Comparison of ENCODE assay signal across 8 mouse cellular contexts in the genomic region with DNA sequence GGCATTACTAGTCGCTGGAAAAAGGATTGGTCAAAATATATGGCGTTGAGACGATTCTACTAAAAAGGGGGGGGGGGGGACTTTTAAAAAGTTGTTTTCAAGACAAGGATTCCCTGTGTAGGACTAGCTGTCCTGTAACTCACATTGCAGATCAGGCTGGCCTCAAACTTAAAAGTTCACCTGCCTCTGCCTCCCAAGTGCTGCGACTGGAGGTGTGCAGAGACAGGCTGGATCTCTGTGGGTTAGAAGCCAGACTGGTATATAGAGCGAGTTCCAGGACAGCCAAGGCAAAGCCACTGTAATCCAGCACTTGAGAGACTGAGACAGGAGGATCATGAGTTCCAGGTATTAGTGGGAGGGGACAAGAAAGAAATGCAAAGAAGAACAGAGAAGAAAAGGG. TPM values are rescaled to one million over a fixed set of nuclear protein-coding genes. Genes with fewer than 3 reads are reported as not detected.
DNase-seq lines count a peak whose midpoint lies in the region; ATAC-seq lines count a peak whose summit lies in the region.

No protein-coding gene starts in this region.

- peak overlapping the region; percentile 96 for H3K9ac ChIP-seq in lung, embryonic 15.5 days
- peak overlapping the region; percentile 92 for H3K9ac ChIP-seq in embryonic facial prominence, embryonic 15.5 days
- H3K9ac ChIP-seq in limb, embryonic 13.5 days, result peak overlapping the region; percentile 68
- no peak overlapping the region for H3K9ac ChIP-seq in stomach, embryonic 15.5 days

- H3K27me3 ChIP-seq in lung, embryonic 15.5 days, result peaks cover 3% of the 10 kb centered on the region; the same call in 1 of the 2 replicates
- H3K27me3 ChIP-seq in embryonic facial prominence, embryonic 15.5 days, result no peaks in the 10 kb centered on the region; the same call in 1 of the 2 replicates
- no peaks in the 10 kb centered on the region; the same call in 1 of the 2 replicates for H3K27me3 ChIP-seq in limb, embryonic 13.5 days
- H3K27me3 ChIP-seq in stomach, embryonic 15.5 days (replicated peaks), result no peaks in the 10 kb centered on the region

- no peaks in the 10 kb centered on the region for H3K36me3 ChIP-seq in lung, embryonic 15.5 days
- no peaks in the 10 kb centered on the region for H3K36me3 ChIP-seq in embryonic facial prominence, embryonic 15.5 days
- no peaks in the 10 kb centered on the region for H3K36me3 ChIP-seq in limb, embryonic 13.5 days
- no peaks in the 10 kb centered on the region for H3K36me3 ChIP-seq in stomach, embryonic 15.5 days

- DNase-seq in lung, postnatal 14 days, result no peak
- no peak for DNase-seq in spleen, adult 18-20 months
- no peak for DNase-seq in adrenal gland, postnatal 14 days
- DNase-seq in retina, embryonic 14.5 days (ENCODE audit: low spot score), result no peak

- no peak overlapping the region for H3K27ac ChIP-seq in lung, embryonic 15.5 days
- no peak overlapping the region for H3K27ac ChIP-seq in embryonic facial prominence, embryonic 15.5 days (replicated peaks)
- H3K27ac ChIP-seq in limb, embryonic 13.5 days, result no peak overlapping the region
- no peak overlapping the region for H3K27ac ChIP-seq in stomach, embryonic 15.5 days

- ATAC-seq in lung, embryonic 15.5 days (ENCODE audit: borderline replicate concordance, extremely low read depth, low FRiP score, low TSS enrichment), result no peak
- no peak for ATAC-seq in embryonic facial prominence, embryonic 15.5 days (ENCODE audit: insufficient number of reproducible peaks, low FRiP score, low TSS enrichment, low read depth)
- peak; percentile 13; the same call in 1 of the 2 replicates for ATAC-seq in limb, embryonic 13.5 days (ENCODE audit: low FRiP score, low read depth)
- ATAC-seq in stomach, embryonic 15.5 days (ENCODE audit: insufficient read depth, low FRiP score, low read depth), result no peak

- H3K9me3 ChIP-seq in lung, embryonic 15.5 days, result no peaks in the 10 kb centered on the region
- H3K9me3 ChIP-seq in embryonic facial prominence, embryonic 15.5 days (replicated peaks), result no peaks in the 10 kb centered on the region
- no peaks in the 10 kb centered on the region for H3K9me3 ChIP-seq in limb, embryonic 13.5 days
- H3K9me3 ChIP-seq in stomach, embryonic 15.5 days, result no peaks in the 10 kb centered on the region

- peak overlapping the region; percentile 75 for H3K4me2 ChIP-seq in lung, embryonic 15.5 days
- H3K4me2 ChIP-seq in embryonic facial prominence, embryonic 15.5 days (replicated peaks), result peak overlapping the region; percentile 54
- H3K4me2 ChIP-seq in limb, embryonic 13.5 days (replicated peaks), result peak overlapping the region; percentile 62
- peak overlapping the region; percentile 56 for H3K4me2 ChIP-seq in stomach, embryonic 15.5 days

- H3K4me1 ChIP-seq in lung, embryonic 15.5 days, result peaks cover 22% of the 10 kb centered on the region
- H3K4me1 ChIP-seq in embryonic facial prominence, embryonic 15.5 days, result peaks cover 20% of the 10 kb centered on the region
- H3K4me1 ChIP-seq in limb, embryonic 13.5 days, result peaks cover 18% of the 10 kb centered on the region
- peaks cover 2% of the 10 kb centered on the region; the same call in 1 of the 2 replicates for H3K4me1 ChIP-seq in stomach, embryonic 15.5 days

- WGBS in lung, embryonic 15.5 days, result 25% methylated on average over 5 of the region's 5 CpGs
- WGBS in embryonic facial prominence, embryonic 15.5 days, result 24% methylated on average over 5 of the region's 5 CpGs
- WGBS in limb, embryonic 13.5 days, result 28% methylated on average over 5 of the region's 5 CpGs
- WGBS in stomach, embryonic 15.5 days, result 27% methylated on average over 5 of the region's 5 CpGs

- peak overlapping the region; percentile 96 for H3K4me3 ChIP-seq in lung, embryonic 15.5 days
- peak overlapping the region; percentile 93 for H3K4me3 ChIP-seq in embryonic facial prominence, embryonic 15.5 days (replicated peaks)
- H3K4me3 ChIP-seq in limb, embryonic 13.5 days, result peak overlapping the region; percentile 97
- H3K4me3 ChIP-seq in stomach, embryonic 15.5 days (replicated peaks), result peak overlapping the region; percentile 94

RNA-seq across cellular contexts. Expression of gene Rlf, which starts 0.6 kb away (rescaled TPM):
- polyA plus RNA-seq in lung, embryonic 15.5 days (2015; fragmentation: Nextera tagmentation; extraction: Ambion mirVana), result 24.4 and 24.5 TPM in 2 replicates
- 27.0 and 27.4 TPM in 2 replicates for polyA plus RNA-seq in embryonic facial prominence, embryonic 15.5 days (2015; fragmentation: Nextera tagmentation; extraction: Ambion mirVana)
- polyA plus RNA-seq in limb, embryonic 13.5 days (2015; fragmentation: Nextera tagmentation; extraction: Ambion mirVana), result 30.4 and 32.8 TPM in 2 replicates
- 24.6 and 25.8 TPM in 2 replicates for polyA plus RNA-seq in stomach, embryonic 15.5 days (2015; fragmentation: Nextera tagmentation; extraction: Ambion mirVana)
- 16.5 TPM in 2 replicates for total RNA-seq in adrenal gland, postnatal 14 days (2021)
